Mouse (Mus musculus) left cerebral cortex, postnatal 25 days (tissue): Measurements from ENCODE around the gene Adamts7. TPM values are rescaled to one million over a fixed set of nuclear protein-coding genes. Genes with fewer than 3 reads are reported as not detected.

Source experiments
- DNase-seq, 2 experiments: peaks; one replicate each; pipeline ENCODE4 v3.0.0; 2022; ENCODE audit warnings: low spot score in 2 of 2, mixed read lengths in 1 of 2
- intact Hi-C: fragments of 180-260 bp; cut with DNase I; formaldehyde crosslinking; loops from one replicate; pipeline ENCODE4 v1.15.1; 2025
- total RNA-seq, 2 experiments: library from RNA; stranded (reverse); gene quantifications; 2 replicates each; pipeline ENCODE4 v1.2.3; 2021

Gene Adamts7
- total RNA-seq, 2 experiments from 2014 or later = 0.23 to 0.30 TPM

DNA sequence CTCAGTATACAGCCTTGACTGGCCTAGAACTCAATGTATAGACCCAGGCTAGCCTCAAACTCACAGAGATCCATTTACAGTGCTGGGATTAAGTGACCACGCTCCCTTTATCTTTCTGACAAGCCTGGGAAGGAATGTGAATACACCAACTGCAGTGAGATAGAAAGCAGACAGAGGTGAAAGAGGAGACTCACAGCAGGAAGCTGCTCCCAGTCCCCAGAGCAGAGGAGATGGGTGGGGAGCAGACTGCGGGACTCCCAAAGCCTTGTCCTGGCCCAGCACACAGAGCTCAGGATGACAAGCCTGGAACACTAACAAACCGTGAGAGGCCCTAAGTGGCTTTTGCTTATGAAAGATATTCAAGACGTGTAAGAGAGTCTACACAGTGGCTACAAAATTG, 54.6 kb downstream of the Adamts7 start:
- intact Hi-C loops = no loop called here
- no peak for DNase-seq

DNA sequence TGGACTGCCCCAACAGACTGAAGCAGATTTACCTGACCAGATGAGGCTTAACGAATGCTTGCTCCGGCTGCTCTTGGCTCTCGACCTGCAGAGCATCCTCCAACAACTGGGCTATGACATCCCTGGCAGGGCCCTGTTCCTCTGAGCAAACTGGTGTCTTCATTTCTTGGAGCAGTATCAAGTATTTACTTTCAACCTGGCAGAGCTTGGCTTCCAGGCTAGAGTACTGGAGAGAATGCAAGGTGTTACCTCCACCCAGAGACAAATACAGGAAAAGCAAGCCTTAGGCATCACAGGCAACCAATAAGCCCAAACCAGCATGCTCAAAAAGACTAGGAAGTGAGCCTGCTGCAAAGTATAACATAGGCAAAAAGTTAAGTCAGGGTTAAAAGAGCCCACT, 59.4 kb downstream of the Adamts7 start:
- intact Hi-C loops = no loop called here

DNA sequence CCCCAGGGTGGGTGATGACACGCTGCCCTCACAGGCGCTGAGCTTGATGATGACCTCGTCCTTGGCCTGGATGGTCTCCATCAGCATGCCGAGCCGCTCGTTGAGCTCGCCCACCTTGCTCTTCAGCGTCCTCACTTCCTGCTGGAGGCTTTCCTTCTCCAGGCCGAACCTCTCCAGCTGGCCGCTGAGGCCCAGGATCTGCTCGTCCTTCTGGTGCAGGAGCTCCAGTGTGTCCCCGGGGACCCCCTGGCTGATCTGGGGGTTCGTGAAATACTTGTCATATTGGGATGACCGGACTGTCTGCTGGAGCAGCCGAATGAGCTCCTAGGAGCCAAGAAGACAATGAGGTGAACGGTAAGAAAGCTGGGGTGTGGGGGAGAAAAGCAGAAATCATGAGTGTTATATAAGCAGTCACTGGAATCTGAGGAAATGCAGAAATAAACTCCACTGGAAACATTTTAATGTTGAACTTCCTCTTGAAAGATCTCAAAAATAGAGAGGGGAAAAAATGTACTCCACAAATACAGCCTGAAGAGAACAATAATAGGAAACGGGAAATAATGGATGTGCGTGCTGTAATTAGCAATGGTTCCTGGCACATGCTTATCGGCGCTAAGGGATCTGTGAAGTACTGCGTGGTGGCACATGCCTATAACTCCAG, 63.3 kb downstream of the Adamts7 start:
- DNase-seq = peak; percentile 48 to 73

More for the DNA sequence above, 59.4 kb downstream of the Adamts7 start:
- DNase-seq = no peak

DNA sequence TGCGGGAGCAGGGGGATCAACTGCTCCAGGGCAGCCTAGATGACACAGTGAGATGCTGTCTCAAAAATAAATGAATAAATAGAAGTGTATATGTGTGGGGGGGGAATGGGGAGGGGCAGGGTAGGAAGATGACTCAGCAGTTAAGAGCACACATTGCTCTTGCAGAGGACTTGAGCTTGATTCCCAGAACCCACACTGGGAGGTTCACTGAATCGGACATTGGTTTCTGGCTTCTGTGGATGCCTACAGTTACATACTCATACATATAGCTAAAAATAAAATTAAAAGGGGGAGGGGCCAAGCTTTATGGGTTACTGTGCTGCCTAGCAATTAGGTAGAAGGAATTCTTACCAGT, 63.9 kb downstream of the Adamts7 start:
- DNase-seq = no peak
- intact Hi-C loops = no loop called here

More for the DNA sequence above, 63.3 kb downstream of the Adamts7 start:
- intact Hi-C loops = no loop called here

DNA sequence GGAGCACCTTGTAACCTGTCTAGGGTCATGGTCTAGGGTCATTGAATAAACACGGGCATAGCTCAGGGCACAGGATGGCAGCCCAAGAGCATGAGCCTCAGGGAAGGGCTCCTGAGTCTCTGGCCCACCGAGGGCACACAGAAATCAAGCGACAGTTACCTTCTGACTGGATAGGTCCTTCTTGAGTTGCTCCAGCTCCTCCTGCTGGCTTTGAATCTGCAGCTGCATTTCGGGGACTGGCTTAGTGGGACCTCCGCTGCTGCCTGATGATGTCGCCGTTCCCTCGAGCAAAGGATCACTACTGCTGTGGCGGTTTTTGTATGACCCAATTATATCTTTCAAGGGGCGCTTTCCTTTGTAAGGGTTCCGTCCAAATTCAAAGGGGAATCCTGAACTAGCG, 64.3 kb downstream of the Adamts7 start:
- DNase-seq = peak in 1 of 2 experiments; percentile 49
- intact Hi-C loops = no loop called here

DNA sequence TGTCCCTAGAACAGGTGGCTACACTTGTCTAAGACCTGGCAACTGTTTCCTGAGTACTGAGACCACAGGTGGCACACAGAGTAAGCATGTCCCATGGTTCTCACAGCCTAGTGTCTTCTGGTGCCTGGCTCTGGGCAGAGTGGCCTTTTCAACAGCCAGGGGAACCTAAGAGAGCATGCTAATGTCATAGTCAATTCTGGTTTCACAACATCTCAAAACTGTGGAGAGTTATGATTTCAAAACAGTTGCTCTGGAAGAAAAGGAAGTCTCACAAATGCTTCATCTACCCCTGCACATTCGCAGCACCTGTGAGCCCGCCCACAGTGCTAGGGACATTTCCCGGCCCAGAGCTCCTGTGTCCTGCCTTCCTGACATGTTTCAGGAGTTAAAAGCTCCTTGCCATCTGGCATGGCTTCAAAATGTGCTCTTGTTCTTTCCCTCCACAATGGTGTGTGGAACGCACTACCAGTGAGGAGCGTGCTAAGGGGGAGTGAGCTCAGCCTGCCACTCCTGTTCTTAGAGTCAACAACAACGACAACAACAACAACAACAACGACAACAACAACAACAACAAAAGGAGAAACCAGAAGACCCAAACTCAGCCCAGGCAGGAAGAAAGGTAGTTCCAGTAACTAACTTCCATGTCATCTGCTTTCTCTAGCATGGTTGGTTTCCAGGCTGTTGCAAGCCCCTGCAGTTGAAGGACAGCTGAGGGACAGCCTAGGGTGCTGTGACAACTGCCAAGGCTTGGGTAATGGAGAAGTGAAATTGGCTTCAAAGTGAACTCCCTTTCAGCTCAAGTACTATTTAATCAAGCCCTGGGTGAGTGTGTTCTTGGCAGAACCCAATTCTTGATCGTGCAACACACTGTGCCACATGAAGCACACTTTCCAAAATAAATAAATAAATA, 70.2 kb downstream of the Adamts7 start:
- no peak for DNase-seq
- intact Hi-C loops = no loop called here

DNA sequence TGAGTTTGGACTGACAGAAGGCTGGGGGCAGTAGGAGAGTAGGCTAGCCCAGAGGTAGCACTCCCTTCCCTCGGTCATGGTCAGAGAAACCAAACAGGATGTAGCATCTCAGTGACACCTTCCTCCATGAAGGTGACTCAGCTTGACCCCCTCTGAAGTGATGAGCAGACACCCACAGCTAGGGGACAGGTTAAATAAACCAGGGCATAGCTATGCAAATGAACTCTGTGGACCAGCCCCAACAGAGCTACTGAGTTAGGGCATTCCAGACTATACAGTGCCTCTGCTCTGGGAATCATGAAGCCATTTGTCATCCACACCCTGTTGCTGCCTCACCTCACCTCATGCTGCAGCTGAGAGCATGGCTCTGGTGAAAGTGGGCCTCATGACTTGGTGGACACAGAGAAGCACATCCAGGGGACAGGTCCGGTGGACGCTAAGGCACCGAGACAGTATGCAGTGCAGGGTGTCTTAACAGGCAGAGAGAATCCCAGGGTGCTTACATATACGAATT, 71.1 kb downstream of the Adamts7 start:
- no peak for DNase-seq
- intact Hi-C loops = no loop called here

DNA sequence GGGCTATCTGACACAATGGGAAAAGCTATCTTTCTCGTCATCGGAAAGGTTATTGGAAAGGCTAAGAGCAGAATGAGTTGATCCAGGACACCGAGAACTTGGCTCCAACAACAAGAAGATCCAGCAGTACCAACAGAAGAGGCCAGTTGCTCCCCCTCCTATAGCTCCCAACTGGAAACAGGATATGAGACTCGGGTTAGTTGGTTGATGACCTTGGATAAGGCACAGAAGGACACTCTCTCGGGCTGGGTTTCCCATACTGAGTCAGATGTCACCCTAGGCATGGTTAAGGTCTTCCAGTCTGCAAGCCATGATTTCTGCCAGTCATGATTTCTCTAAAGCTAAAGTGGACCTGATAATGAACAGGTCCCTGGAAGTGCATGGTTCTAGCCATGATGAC, 71.9 kb downstream of the Adamts7 start:
- intact Hi-C loops = no loop called here
- DNase-seq = no peak

DNA sequence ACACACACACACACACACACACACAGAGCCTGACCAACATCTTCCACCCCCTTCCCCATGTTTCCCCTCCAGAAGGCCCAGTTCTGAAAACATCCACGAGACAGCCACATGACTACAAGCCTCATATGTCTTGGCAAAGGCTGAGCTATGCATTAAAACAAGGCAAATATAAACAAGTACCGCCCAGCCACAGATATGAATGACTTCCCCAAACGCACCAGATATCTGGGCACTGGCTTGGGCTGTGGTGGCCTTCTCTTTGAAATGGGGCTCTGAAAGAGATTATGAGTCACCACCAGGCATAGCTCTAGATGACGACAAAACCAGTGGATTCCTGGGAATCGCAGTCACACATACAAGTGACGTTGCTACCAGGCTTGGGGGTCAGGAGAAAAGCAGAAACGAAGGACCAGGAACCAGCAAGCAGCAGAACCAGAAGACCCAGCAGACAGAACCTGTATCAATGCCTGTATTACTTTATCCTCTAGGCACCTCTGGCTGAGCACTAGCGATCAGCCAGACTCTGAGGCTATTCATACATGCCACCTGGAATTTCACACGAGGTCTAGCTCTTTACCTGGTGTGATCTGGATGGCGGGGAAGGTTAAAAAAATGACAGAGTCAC, 72.5 kb downstream of the Adamts7 start:
- intact Hi-C loops = no loop called here
- no peak for DNase-seq

DNA sequence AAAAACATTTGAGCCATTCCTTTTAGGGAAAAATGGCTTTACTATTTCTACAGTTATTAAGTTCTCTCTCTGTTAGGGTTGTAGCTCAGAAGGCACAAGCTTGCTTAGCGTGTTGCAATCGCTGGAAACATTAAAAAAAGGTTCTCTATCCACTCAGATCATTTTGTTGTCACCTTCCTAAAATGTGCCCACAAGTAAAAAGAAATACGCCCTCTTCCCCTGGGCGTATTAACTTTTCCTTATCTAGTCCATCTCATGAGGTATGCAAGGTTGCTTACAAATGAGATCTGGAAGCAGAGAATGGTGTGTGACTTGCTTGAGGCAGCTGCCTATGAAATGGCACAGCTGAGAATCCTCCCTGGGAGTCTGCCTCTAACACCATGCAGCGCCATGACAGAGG, 73.9 kb downstream of the Adamts7 start:
- intact Hi-C loops = no loop called here
- DNase-seq = no peak

DNA sequence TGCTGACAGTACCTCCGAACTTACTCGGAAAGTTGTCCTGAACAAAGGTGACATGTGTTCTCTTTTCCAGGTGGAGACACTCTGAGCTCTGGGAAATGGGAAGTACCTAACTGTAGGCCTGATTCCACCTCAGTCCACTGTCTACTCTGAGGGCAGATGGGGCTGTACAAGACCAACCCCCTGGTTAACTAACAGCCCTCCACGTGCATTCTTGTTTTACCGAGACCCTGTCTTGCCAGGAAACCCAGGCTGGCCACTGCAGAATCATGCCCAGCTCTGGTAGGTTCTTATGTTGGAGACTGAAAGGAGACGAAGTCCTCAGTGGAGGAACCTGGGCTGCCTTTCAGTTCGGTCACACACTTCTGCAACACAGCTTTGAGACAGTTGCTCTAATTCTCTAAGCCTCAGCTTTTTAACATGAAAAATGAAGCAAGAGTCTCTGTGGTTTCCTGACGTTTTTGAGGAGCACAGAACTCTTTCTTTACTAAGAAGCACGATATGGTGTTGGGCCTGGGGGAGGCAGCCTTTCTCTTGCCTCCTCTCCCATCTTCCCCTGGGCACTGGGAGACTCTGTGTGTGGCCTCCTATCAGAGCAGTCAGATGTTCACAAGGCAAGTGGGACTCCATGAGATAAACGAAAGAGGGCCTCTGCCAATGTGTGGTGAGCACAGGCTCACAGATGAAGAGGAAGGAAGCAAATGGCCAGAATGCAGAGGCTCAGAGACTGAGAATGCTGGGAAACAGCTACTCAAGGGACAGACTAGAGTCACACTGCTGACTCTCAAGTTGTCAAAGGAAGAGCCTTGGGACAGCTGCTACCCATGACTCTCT, 74.6 kb downstream of the Adamts7 start:
- no peak for DNase-seq
- intact Hi-C loops = no loop called here

DNA sequence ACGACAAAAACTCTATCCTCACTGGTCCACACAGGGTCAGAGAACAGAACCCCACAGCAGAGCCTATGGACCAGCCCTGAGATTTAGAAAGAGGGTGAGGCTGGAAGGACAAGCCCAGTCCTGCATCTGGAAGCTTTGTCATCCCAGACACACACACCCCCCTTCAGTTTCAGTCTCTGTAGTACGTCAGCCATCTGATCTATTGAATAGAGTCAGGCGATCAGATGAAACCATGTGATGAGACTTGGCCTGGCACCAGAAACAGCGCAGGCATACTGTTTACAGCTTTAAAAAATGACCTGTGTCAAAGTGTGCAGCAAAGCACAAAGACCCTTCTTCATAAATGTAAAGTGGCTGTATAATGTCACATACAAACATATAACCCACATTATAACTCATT, 77.7 kb downstream of the Adamts7 start:
- intact Hi-C loops = no loop called here
- DNase-seq = no peak

DNA sequence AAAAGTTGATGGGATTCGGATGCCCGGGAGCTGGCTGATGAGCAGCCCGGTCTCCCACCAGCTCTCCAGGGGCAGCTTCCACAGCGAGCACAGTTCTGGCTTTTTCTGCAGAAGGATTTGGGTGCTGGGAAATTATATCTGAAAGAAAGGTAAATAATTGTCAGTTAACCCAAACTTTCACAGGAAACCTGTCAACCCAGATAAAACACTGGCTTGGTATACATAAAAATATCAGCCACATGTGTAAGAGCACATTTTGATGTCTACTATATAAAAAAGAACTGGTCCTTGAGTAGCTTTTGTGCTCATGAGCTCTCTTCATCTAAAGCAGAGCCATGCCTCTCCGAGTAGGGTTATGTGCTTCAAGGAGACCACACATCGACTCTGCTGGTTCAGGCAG, 78.2 kb downstream of the Adamts7 start:
- intact Hi-C loops = no loop called here
- DNase-seq = no peak

DNA sequence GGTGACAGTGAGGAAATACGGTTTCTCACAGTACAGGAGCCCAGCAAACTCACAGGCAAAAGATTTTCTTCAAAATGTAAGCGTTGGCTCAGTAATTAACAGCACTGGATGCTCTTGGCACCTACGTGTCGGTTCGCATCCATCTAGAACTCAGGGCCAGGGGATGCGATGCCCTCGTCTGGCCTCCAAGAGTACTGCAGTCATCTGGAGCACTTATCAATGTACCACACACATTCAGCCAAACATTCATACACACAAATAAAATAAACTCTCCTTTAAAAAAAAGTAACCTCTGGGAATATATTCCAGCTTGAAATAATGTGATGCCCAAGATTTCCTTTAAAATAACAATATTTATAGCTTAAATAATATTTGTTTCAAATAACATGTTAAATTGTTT, 78.7 kb downstream of the Adamts7 start:
- intact Hi-C loops = no loop called here
- no peak for DNase-seq

DNA sequence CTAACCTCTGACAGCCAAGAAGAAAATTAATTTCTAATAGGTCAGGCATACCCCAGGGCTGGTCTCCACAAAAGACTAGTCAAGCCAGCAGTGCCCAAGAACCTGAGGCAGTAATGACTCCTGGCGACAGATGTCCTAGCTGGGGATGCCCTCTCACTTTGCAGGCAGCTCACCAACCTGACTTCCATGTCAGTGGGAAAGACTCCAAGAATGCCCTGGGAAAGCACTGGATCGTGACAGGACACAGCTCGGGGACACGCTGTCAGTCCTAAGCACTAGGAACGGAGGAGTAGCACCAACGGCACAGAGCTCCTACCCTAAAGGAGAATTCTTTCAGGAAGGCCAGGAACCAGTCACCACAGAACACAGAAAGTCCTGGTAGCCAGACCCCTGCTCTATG, 79.4 kb downstream of the Adamts7 start:
- intact Hi-C loops = no loop called here
- DNase-seq = no peak

DNA sequence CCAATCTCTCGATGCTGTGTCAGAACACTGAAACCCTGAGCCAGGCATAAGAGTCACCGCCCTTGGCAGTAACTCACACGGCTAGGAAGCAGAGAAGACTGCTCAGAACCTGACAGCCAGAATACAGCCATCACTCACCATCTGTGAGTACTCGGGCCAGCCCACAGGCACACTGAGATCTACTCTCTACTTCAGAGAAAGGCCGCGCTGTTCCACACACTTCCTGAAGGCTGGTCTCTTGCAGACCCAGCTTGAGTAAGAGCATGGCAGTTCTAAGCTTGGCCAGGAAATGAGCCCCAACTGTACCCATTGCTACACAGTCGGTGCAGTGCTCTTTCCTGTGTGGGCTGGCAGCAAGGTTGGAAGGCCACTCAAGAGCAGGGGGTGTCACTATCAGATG, 80.0 kb downstream of the Adamts7 start:
- DNase-seq = no peak
- intact Hi-C loops = no loop called here

DNA sequence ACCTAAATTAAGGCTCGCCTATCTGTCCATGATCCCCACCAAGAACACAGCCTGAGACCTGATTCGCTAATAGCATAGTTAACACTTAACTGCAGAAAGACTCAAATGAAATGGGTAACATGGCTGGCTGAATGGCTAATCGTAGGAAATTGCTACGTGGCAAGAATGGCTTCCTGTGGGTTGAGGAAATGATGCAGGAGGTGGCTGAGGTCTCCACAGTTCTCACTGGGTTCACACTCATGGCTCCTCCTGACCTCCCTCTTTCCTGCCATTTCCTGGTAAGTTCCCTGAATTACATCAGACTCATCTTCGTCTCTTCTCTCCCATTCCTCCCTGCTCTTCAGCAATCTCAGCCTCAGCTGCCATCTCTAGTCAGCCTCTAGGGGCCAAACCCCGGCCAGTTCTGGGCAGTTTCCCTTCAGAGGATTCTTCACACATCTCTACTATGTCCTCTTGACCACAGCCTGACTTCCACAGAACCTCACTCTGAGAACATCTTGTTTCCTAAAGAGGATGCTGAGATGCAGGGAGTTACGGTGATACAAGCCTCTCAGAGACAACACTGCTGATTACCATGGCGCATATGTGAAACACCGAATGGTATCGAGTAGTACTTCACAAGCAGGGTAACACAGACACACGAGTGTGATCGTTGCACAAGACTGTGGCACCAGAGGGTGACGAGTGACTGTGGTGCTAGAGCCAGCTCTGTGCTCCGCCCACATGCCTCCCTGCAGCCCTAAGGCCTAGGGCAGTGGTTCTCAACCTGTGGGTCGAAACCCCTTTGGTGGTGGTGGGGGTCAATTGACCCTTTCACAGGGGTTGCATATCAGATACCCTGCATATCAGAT, 81.7 kb downstream of the Adamts7 start:
- intact Hi-C loops = no loop called here
- no peak for DNase-seq

DNA sequence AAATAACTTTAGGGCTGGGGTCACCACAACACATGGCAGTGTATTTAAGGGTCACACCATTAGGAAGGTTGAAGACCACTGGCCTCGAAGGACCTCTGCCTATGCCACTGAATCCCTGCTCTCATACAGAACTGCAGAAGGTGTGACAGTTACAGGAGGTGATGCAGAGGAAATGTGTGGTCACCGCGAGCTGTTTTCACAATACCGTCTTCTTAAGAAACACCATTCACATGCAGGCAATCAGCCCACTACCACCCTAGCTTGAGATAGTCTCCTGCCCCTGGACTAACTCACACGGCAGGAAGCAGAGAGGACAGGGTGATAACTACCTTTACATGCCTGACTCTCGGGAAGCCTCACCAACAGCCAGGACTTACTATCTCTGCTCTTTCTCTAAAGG, 82.3 kb downstream of the Adamts7 start:
- intact Hi-C loops = no loop called here
- no peak for DNase-seq

DNA sequence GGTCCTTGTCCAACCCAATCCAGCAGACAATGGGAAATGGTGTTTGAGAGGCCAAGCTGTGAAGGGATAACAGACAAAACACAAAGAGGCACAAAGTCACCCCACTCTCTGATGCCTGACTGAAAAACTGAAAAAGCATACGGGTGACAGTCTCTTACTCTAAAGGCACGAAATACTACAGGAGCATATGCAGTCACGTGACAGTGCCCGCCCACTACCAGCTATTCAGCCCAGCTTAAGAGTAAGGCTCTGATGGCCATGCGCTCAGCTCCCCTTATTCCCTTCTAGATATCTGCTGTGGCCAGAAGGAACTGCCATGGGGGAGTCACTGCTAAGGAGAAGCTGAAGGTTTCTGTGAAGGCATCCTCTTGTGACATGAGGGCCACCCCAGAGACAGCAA, 82.9 kb downstream of the Adamts7 start:
- no peak for DNase-seq
- intact Hi-C loops = no loop called here
